ENCODE assay signal across 9 mouse cellular contexts in genomic region chr8:99413877-99414482, GRCm38 (mm10). TPM values are rescaled to one million over a fixed set of nuclear protein-coding genes. Genes with fewer than 3 reads are reported as not detected.
A peak's percentile ranks its signal among the peaks of the same experiment; 100 is the strongest.
DNase-seq lines count a peak whose midpoint lies in the region; ATAC-seq lines count a peak whose summit lies in the region.
"Had no signal": no experiment of that assay in that cellular context is flagged by ENCODE, and none has a peak within 500 bp of the region (broad histone marks: within the 10 kb centered on the region; RNA-seq: fewer than 3 reads in every experiment).

No protein-coding gene starts in this region.

- no peak for ATAC-seq in heart, embryonic 13.5 days (ENCODE audit: extremely low read depth, insufficient number of reproducible peaks, low FRiP score, low TSS enrichment)
- peak; percentile 14; the same call in 1 of the 2 replicates for ATAC-seq in forebrain, embryonic 13.5 days
- no peak for ATAC-seq in limb, embryonic 15.5 days (ENCODE audit: insufficient number of reproducible peaks, low FRiP score, low TSS enrichment, low read depth)
- ATAC-seq in CD4-positive, CD25-positive, alpha-beta regulatory T cell, adult 4 months = no peak
- ATAC-seq in granulocyte monocyte progenitor cell, adult 5-6 weeks (replicated peaks; ENCODE audit: poor library complexity, severe bottlenecking) = no peak

- peak overlapping the region; percentile 63 for H3K4me3 ChIP-seq in heart, embryonic 13.5 days
- H3K4me3 ChIP-seq in forebrain, embryonic 13.5 days = peak overlapping the region; percentile 68
- H3K4me3 ChIP-seq in limb, embryonic 15.5 days = peak overlapping the region; percentile 43; the same call in 1 of the 2 replicates
- H3K4me3 ChIP-seq: megakaryocyte, embryonic 14.5 days had no signal

- peak overlapping the region; percentile 96 for H3K4me2 ChIP-seq in heart, embryonic 13.5 days
- H3K4me2 ChIP-seq in forebrain, embryonic 13.5 days = peak overlapping the region; percentile 95
- 0 out of 2 replicates have a peak overlapping the region, but pooled peaks have one; percentile 85 for H3K4me2 ChIP-seq in limb, embryonic 15.5 days

- WGBS in heart, embryonic 13.5 days = 45% methylated on average over 10 of the region's 10 CpGs
- 11% methylated on average over 10 of the region's 10 CpGs for WGBS in forebrain, embryonic 13.5 days
- WGBS in limb, embryonic 15.5 days = 44% methylated on average over 10 of the region's 10 CpGs

- intact Hi-C loops in heart, postnatal 36 days (cut with DNase I) = no loop called here

- H3K27ac ChIP-seq in heart, embryonic 13.5 days (replicated peaks) = no peak overlapping the region
- peak overlapping the region; percentile 74; the same call in 1 of the 2 replicates for H3K27ac ChIP-seq in forebrain, embryonic 13.5 days
- H3K27ac ChIP-seq in limb, embryonic 15.5 days = no peak overlapping the region

- H3K4me1 ChIP-seq in heart, embryonic 13.5 days = peaks cover 16% of the 10 kb centered on the region
- H3K4me1 ChIP-seq in forebrain, embryonic 13.5 days = peaks cover 26% of the 10 kb centered on the region
- H3K4me1 ChIP-seq in limb, embryonic 15.5 days = peaks cover 21% of the 10 kb centered on the region
- H3K4me1 ChIP-seq: megakaryocyte, embryonic 14.5 days had no signal

- H3K36me3 ChIP-seq in heart, embryonic 13.5 days = no peaks in the 10 kb centered on the region
- H3K36me3 ChIP-seq in forebrain, embryonic 13.5 days (ENCODE audit: poor library complexity, severe bottlenecking) = no peaks in the 10 kb centered on the region
- no peaks in the 10 kb centered on the region for H3K36me3 ChIP-seq in limb, embryonic 15.5 days

- H3K9ac ChIP-seq in heart, embryonic 13.5 days = no peak overlapping the region
- peak overlapping the region; percentile 75 for H3K9ac ChIP-seq in forebrain, embryonic 13.5 days
- H3K9ac ChIP-seq in limb, embryonic 15.5 days = no peak overlapping the region

- H3K9me3 ChIP-seq in heart, embryonic 13.5 days = no peaks in the 10 kb centered on the region
- H3K9me3 ChIP-seq in forebrain, embryonic 13.5 days (replicated peaks) = no peaks in the 10 kb centered on the region
- H3K9me3 ChIP-seq in limb, embryonic 15.5 days = no peaks in the 10 kb centered on the region

- H3K27me3 ChIP-seq in heart, embryonic 13.5 days (replicated peaks) = peaks cover 71% of the 10 kb centered on the region
- 0 out of 2 replicates have a peak, but pooled peaks cover 3% of the 10 kb centered on the region for H3K27me3 ChIP-seq in forebrain, embryonic 13.5 days
- peaks cover 54% of the 10 kb centered on the region for H3K27me3 ChIP-seq in limb, embryonic 15.5 days

- no peak for DNase-seq in heart, postnatal 36 days
- peak; percentile 71 for DNase-seq in brain, adult 2 months (ENCODE audit: low read depth, low spot score)
- no peak for DNase-seq in adrenal gland, adult 8-10 months

RNA-seq across cellular contexts. Expression of gene Cdh8, which starts 2.3 kb away (rescaled TPM):
- polyA plus RNA-seq in heart, embryonic 13.5 days (2015; fragmentation: Nextera tagmentation; extraction: Ambion mirVana) = 1.3 and 1.6 TPM in 2 replicates
- total RNA-seq in heart, postnatal 36 days (2021) = under 1 TPM; 0.24 to 0.50 TPM
- polyA plus RNA-seq in forebrain, embryonic 13.5 days (2015; fragmentation: Nextera tagmentation; extraction: Ambion mirVana) = 22.4 and 26.0 TPM in 2 replicates
- polyA plus RNA-seq in limb, embryonic 15.5 days (2015; fragmentation: Nextera tagmentation; extraction: Ambion mirVana) = 1.5 and 2.1 TPM in 2 replicates
- not detected for polyA plus RNA-seq in CD4-positive, CD25-positive, alpha-beta regulatory T cell, adult 4 months (2017; shearing (Covaris generic))
- not detected in 2 replicates for total RNA-seq in granulocyte monocyte progenitor cell, adult 5-6 weeks (2014; fragmentation: Nextera tagmentation)
- total RNA-seq in granulocyte monocyte progenitor cell, adult 5-6 weeks (2017) = not detected in 2 replicates
- total RNA-seq in adrenal gland, adult 8-10 months (2022) = not detected
